Mouse (Mus musculus) neural tube, embryonic 12.5 days (tissue): Measurements from ENCODE around the gene Kcnk6. TPM values are rescaled to one million over a fixed set of nuclear protein-coding genes. Genes with fewer than 3 reads are reported as not detected.

Source experiments
- ATAC-seq: fragments of 200-750 bp; cut with Nextera tagmentation; 2 replicates; pipeline ENCODE4 v1.8.0; 2017; ENCODE audit warnings: low read depth, mild to moderate bottlenecking, moderate TSS enrichment, moderate library complexity; ENCODE audit not compliant: low FRiP score
- H3K27ac ChIP-seq: fragments of 300-500 bp; sonication (generic); 2 replicates; pipeline ENCODE4 v1.5.1; 2016
- H3K27me3 ChIP-seq: fragments of 300-500 bp; sonication (generic); replicated peaks from 2 replicates; pipeline ENCODE4 v1.6.1; 2016; ENCODE audit warnings: mild to moderate bottlenecking
- H3K36me3 ChIP-seq: fragments of 300-500 bp; sonication (generic); 2 replicates; pipeline ENCODE4 v1.6.1; 2016; ENCODE audit warnings: mild to moderate bottlenecking
- H3K4me1 ChIP-seq: fragments of 300-500 bp; sonication (generic); 2 replicates; pipeline ENCODE4 v1.6.1; 2016
- H3K4me2 ChIP-seq: fragments of 300-500 bp; sonication (generic); replicated peaks from 2 replicates; pipeline ENCODE4 v1.6.1; 2016; ENCODE audit warnings: mild to moderate bottlenecking
- H3K4me3 ChIP-seq: fragments of 300-500 bp; sonication (generic); 2 replicates; pipeline ENCODE4 v1.5.1; 2016
- H3K9ac ChIP-seq: fragments of 300-500 bp; sonication (generic); 2 replicates; pipeline ENCODE4 v1.6.1; 2016; ENCODE audit warnings: mild to moderate bottlenecking
- H3K9me3 ChIP-seq: fragments of 300-500 bp; sonication (generic); 2 replicates; pipeline ENCODE4 v1.6.1; 2016; ENCODE audit warnings: mild to moderate bottlenecking
- WGBS: fragments of 180-500 bp; shearing (Covaris S2); methylation state at CpG from one replicate; pipeline ENCODE4 v1.1.7; 2016; 5-methylcytosine and 5-hydroxymethylcytosine counted together
- polyA plus RNA-seq: library from polyadenylated mRNA; unstranded; fragments of >200 nt; fragmentation: Nextera tagmentation; extraction: Ambion mirVana; gene quantifications from 2 replicates; pipeline ENCODE4 v1.2.1, GENCODE M21; 2016

The Kcnk6 gene
- 0.39 and 0.66 TPM in 2 replicates for polyA plus RNA-seq

- Histone ChIP-seq H3K27me3 (peaks cover 41% of the 10 kb centered on the region), H3K9ac (peak within 1 kb of the TSS; percentile 58), H3K9me3 (no peaks in the 10 kb centered on the region), H3K36me3 (no peaks in the 10 kb centered on the region), H3K4me1 (peaks cover 7% of the 10 kb centered on the region), H3K27ac (no peak within 1 kb of the TSS), H3K4me2 (peak within 1 kb of the TSS; percentile 84), H3K4me3 (peak within 1 kb of the TSS; percentile 43)
- no peak for ATAC-seq
- 2% methylated on average over 56 of the region's 62 CpGs for WGBS
Observed at GRCm38 (mm10) chr7:29232247-29233013, at the start of gene Kcnk6. Gene Kcnk6 (minus strand): TSS chr7:29232515.

- under 1% methylated on average over 80 of the region's 80 CpGs for WGBS
- H3K36me3 ChIP-seq: no peaks in the 10 kb centered on the region
- H3K27me3 ChIP-seq: peaks cover 37% of the 10 kb centered on the region
- peaks cover 15% of the 10 kb centered on the region for H3K4me1 ChIP-seq
- peak; percentile 56 for ATAC-seq
- no peak within 1 kb of the TSS for H3K27ac ChIP-seq
- H3K4me3 ChIP-seq: peak within 1 kb of the TSS; percentile 50
- H3K9me3 ChIP-seq: no peaks in the 10 kb centered on the region
- H3K4me2 ChIP-seq: peak within 1 kb of the TSS; percentile 97
- H3K9ac ChIP-seq: peak within 1 kb of the TSS; percentile 55
Observed at GRCm38 (mm10) chr7:29281201-29282073, 49.1 kb upstream of the Kcnk6 start, which contains the start of gene Spint2. Gene Spint2 (minus strand): TSS chr7:29281912.

- WGBS: 10% methylated on average over 13 of the region's 13 CpGs
- peak overlapping the region; percentile 50 for H3K4me3 ChIP-seq
- peaks cover 37% of the 10 kb centered on the region for H3K27me3 ChIP-seq
Observed at GRCm38 (mm10) chr7:29280801-29281200, 48.5 kb upstream of the Kcnk6 start.

GRCm38 (mm10) chr7:29279924-29280323 lies 47.6 kb upstream of the Kcnk6 start:
- Histone ChIP-seq H3K27ac (no peak overlapping the region), H3K9me3 (no peaks in the 10 kb centered on the region), H3K27me3 (peaks cover 34% of the 10 kb centered on the region), H3K36me3 (no peaks in the 10 kb centered on the region), H3K4me2 (no peak overlapping the region), H3K9ac (no peak overlapping the region), H3K4me1 (peaks cover 15% of the 10 kb centered on the region), H3K4me3 (no peak overlapping the region)
- 86% methylated on average over 8 of the region's 8 CpGs for WGBS
- ATAC-seq: no peak

More at GRCm38 (mm10) chr7:29280801-29281200, 48.5 kb upstream of the Kcnk6 start:
- ATAC-seq: no peak
- Histone ChIP-seq H3K9ac (no peak overlapping the region), H3K4me1 (peaks cover 15% of the 10 kb centered on the region), H3K27ac (no peak overlapping the region), H3K36me3 (no peaks in the 10 kb centered on the region), H3K4me2 (peak overlapping the region; percentile 97), H3K9me3 (no peaks in the 10 kb centered on the region)

GRCm38 (mm10) chr7:29279261-29279660 lies 46.9 kb upstream of the Kcnk6 start:
- Histone ChIP-seq H3K9me3 (no peaks in the 10 kb centered on the region), H3K4me1 (peaks cover 15% of the 10 kb centered on the region)
- ATAC-seq: no peak

GRCm38 (mm10) chr7:29277510-29277909 lies 45.2 kb upstream of the Kcnk6 start:
- Histone ChIP-seq H3K27ac (no peak overlapping the region), H3K36me3 (no peaks in the 10 kb centered on the region), H3K9me3 (no peaks in the 10 kb centered on the region), H3K4me2 (no peak overlapping the region), H3K4me3 (no peak overlapping the region), H3K4me1 (peaks cover 15% of the 10 kb centered on the region), H3K9ac (no peak overlapping the region), H3K27me3 (peaks cover 27% of the 10 kb centered on the region)
- WGBS: 89% methylated on average over 4 of the region's 4 CpGs
- ATAC-seq: no peak

More at GRCm38 (mm10) chr7:29279261-29279660, 46.9 kb upstream of the Kcnk6 start:
- Histone ChIP-seq H3K4me2 (no peak overlapping the region), H3K27me3 (peaks cover 31% of the 10 kb centered on the region), H3K4me3 (no peak overlapping the region), H3K27ac (no peak overlapping the region), H3K36me3 (no peaks in the 10 kb centered on the region), H3K9ac (no peak overlapping the region)

GRCm38 (mm10) chr7:29276715-29277114 lies 44.4 kb upstream of the Kcnk6 start:
- H3K9ac ChIP-seq: no peak overlapping the region
- no peaks in the 10 kb centered on the region for H3K36me3 ChIP-seq
- peaks cover 19% of the 10 kb centered on the region for H3K27me3 ChIP-seq
- WGBS: 84% methylated on average over 5 of the region's 5 CpGs
- H3K4me2 ChIP-seq: no peak overlapping the region
- no peak overlapping the region for H3K27ac ChIP-seq
- ATAC-seq: no peak
- no peak overlapping the region for H3K4me3 ChIP-seq
- no peaks in the 10 kb centered on the region for H3K9me3 ChIP-seq
- H3K4me1 ChIP-seq: peaks cover 10% of the 10 kb centered on the region

GRCm38 (mm10) chr7:29271687-29272465 lies 39.6 kb upstream of the Kcnk6 start:
- 80% methylated on average over 8 of the region's 8 CpGs for WGBS
- H3K4me3 ChIP-seq: no peak overlapping the region
- no peak overlapping the region for H3K27ac ChIP-seq

GRCm38 (mm10) chr7:29270445-29270844 lies 38.1 kb upstream of the Kcnk6 start:
- no peaks in the 10 kb centered on the region for H3K4me1 ChIP-seq
- no peak overlapping the region for H3K4me3 ChIP-seq
- no peaks in the 10 kb centered on the region for H3K9me3 ChIP-seq
- no peak for ATAC-seq
- H3K27me3 ChIP-seq: no peaks in the 10 kb centered on the region
- H3K9ac ChIP-seq: no peak overlapping the region
- H3K4me2 ChIP-seq: no peak overlapping the region
- 90% methylated on average over 4 of the region's 4 CpGs for WGBS
- no peak overlapping the region for H3K27ac ChIP-seq
- H3K36me3 ChIP-seq: no peaks in the 10 kb centered on the region

More at GRCm38 (mm10) chr7:29271687-29272465, 39.6 kb upstream of the Kcnk6 start:
- ATAC-seq: no peak
- H3K36me3 ChIP-seq: no peaks in the 10 kb centered on the region
- no peaks in the 10 kb centered on the region for H3K4me1 ChIP-seq
- no peak overlapping the region for H3K4me2 ChIP-seq
- no peak overlapping the region for H3K9ac ChIP-seq
- no peaks in the 10 kb centered on the region for H3K9me3 ChIP-seq
- H3K27me3 ChIP-seq: no peaks in the 10 kb centered on the region

GRCm38 (mm10) chr7:29266931-29267330 lies 34.6 kb upstream of the Kcnk6 start:
- Histone ChIP-seq H3K36me3 (no peaks in the 10 kb centered on the region), H3K4me2 (no peak overlapping the region), H3K4me3 (no peak overlapping the region), H3K27ac (no peak overlapping the region), H3K27me3 (no peaks in the 10 kb centered on the region), H3K4me1 (no peaks in the 10 kb centered on the region), H3K9me3 (no peaks in the 10 kb centered on the region), H3K9ac (no peak overlapping the region)
- no peak for ATAC-seq
- 68% methylated on average over 4 of the region's 4 CpGs for WGBS

GRCm38 (mm10) chr7:29265636-29266035 lies 33.3 kb upstream of the Kcnk6 start:
- Histone ChIP-seq H3K4me3 (no peak overlapping the region), H3K4me1 (no peaks in the 10 kb centered on the region), H3K4me2 (no peak overlapping the region), H3K36me3 (no peaks in the 10 kb centered on the region), H3K27ac (no peak overlapping the region), H3K9me3 (no peaks in the 10 kb centered on the region), H3K9ac (no peak overlapping the region), H3K27me3 (no peaks in the 10 kb centered on the region)
- ATAC-seq: no peak
- 90% methylated on average over 7 of the region's 7 CpGs for WGBS
